Mouse (Mus musculus) liver, embryonic 16.5 days (tissue): Measurements from ENCODE around the gene Egfl7. TPM values are rescaled to one million over a fixed set of nuclear protein-coding genes. Genes with fewer than 3 reads are reported as not detected.
A peak's percentile ranks its signal among the peaks of the same experiment; 100 is the strongest.

ENCODE experiments used
- ATAC-seq: fragments of 200-750 bp; cut with Nextera tagmentation; 2 replicates; pipeline ENCODE4 v1.8.0; 2017; ENCODE audit warnings: low read depth, mild to moderate bottlenecking, moderate number of reproducible peaks, moderate library complexity
- H3K27ac ChIP-seq: fragments of 300-500 bp; sonication (generic); 2 replicates; pipeline ENCODE4 v1.5.1; 2014; ENCODE audit warnings: mild to moderate bottlenecking, low read length
- H3K27me3 ChIP-seq: fragments of 300-500 bp; sonication (generic); 2 replicates; pipeline ENCODE4 v1.6.1; 2014; ENCODE audit warnings: low read depth, low read length, mixed read lengths; ENCODE audit not compliant: control insufficient read depth, insufficient read depth
- H3K36me3 ChIP-seq: fragments of 300-500 bp; sonication (generic); 2 replicates; pipeline ENCODE4 v1.6.1; 2014; ENCODE audit warnings: mild to moderate bottlenecking; ENCODE audit not compliant: control insufficient read depth, insufficient read depth
- H3K4me1 ChIP-seq: fragments of 300-500 bp; sonication (generic); 2 replicates; pipeline ENCODE4 v1.6.1; 2014; ENCODE audit warnings: low read depth, low read length, mixed read lengths; ENCODE audit not compliant: control insufficient read depth
- H3K4me2 ChIP-seq: fragments of 300-500 bp; sonication (generic); 2 replicates; pipeline ENCODE4 v1.6.1; 2014; ENCODE audit warnings: low read depth, low read length, mixed read lengths
- H3K4me3 ChIP-seq: fragments of 300-500 bp; sonication (generic); 2 replicates; pipeline ENCODE4 v1.5.1; 2014; ENCODE audit warnings: low read depth, mild to moderate bottlenecking, low read length
- H3K9ac ChIP-seq: fragments of 300-500 bp; sonication (generic); 2 replicates; pipeline ENCODE4 v1.6.1; 2014; ENCODE audit warnings: low read depth, low read length
- H3K9me3 ChIP-seq: fragments of 300-500 bp; sonication (generic); replicated peaks from 2 replicates; pipeline ENCODE4 v1.6.1; 2016; ENCODE audit warnings: low read length; ENCODE audit not compliant: control insufficient read depth
- WGBS: fragments of 180-500 bp; shearing (Covaris S2); extraction: QIAGEN DNeasy Blood & Tissue Kit; methylation state at CpG from one replicate; pipeline ENCODE4 v1.1.7; 2014; ENCODE audit not compliant: insufficient replicate concordance; 5-methylcytosine and 5-hydroxymethylcytosine counted together
- polyA plus RNA-seq: library from polyadenylated mRNA; unstranded; fragments of >200 nt; fragmentation: Nextera tagmentation; extraction: Ambion mirVana; gene quantifications from 2 replicates; pipeline ENCODE4 v1.2.1, GENCODE M21; 2015

The Egfl7 gene
- polyA plus RNA-seq, 1 experiment from 2014 or later: 54.3 TPM

GRCm38 (mm10) chr2:26591416-26591815, 11.6 kb downstream of the Egfl7 start:
- Histone ChIP-seq H3K4me2 (no peak overlapping the region), H3K9ac (no peak overlapping the region), H3K9me3 (no peaks in the 10 kb centered on the region), H3K27ac (no peak overlapping the region), H3K36me3 (peaks cover 9% of the 10 kb centered on the region), H3K4me1 (peaks cover 27% of the 10 kb centered on the region), H3K4me3 (no peak overlapping the region), H3K27me3 (no peaks in the 10 kb centered on the region)
- ATAC-seq: no peak
- WGBS: 66% methylated on average over 12 of the region's 12 CpGs

- H3K4me3 ChIP-seq: no peak overlapping the region
- WGBS: 56% methylated on average over 9 of the region's 9 CpGs
- no peak overlapping the region for H3K27ac ChIP-seq
- peaks cover 9% of the 10 kb centered on the region for H3K36me3 ChIP-seq
- no peaks in the 10 kb centered on the region for H3K27me3 ChIP-seq
- no peak overlapping the region for H3K4me2 ChIP-seq
- no peaks in the 10 kb centered on the region for H3K9me3 ChIP-seq
- peaks cover 17% of the 10 kb centered on the region for H3K4me1 ChIP-seq
- no peak for ATAC-seq
- no peak overlapping the region for H3K9ac ChIP-seq
Observed at GRCm38 (mm10) chr2:26593211-26594021, 13.6 kb downstream of the Egfl7 start.

GRCm38 (mm10) chr2:26594022-26594346, 14.2 kb downstream of the Egfl7 start:
- 0 out of 2 replicates have a peak, but pooled peaks have one; percentile 20 for ATAC-seq
- Histone ChIP-seq H3K27ac (no peak overlapping the region), H3K4me2 (no peak overlapping the region), H3K9me3 (no peaks in the 10 kb centered on the region), H3K36me3 (peaks cover 9% of the 10 kb centered on the region), H3K4me1 (peaks cover 19% of the 10 kb centered on the region), H3K27me3 (no peaks in the 10 kb centered on the region), H3K4me3 (no peak overlapping the region), H3K9ac (no peak overlapping the region)
- WGBS: 34% methylated on average over 9 of the region's 9 CpGs

GRCm38 (mm10) chr2:26594461-26594933, 14.7 kb downstream of the Egfl7 start:
- peaks cover 20% of the 10 kb centered on the region for H3K4me1 ChIP-seq
- no peak overlapping the region for H3K4me3 ChIP-seq
- peak overlapping the region; percentile 30 for H3K27ac ChIP-seq
- 67% methylated on average over 7 of the region's 7 CpGs for WGBS
- H3K27me3 ChIP-seq: no peaks in the 10 kb centered on the region
- no peak for ATAC-seq
- H3K4me2 ChIP-seq: no peak overlapping the region
- H3K9ac ChIP-seq: no peak overlapping the region
- H3K36me3 ChIP-seq: peaks cover 9% of the 10 kb centered on the region
- H3K9me3 ChIP-seq: no peaks in the 10 kb centered on the region

- H3K9me3 ChIP-seq: no peaks in the 10 kb centered on the region
- H3K4me2 ChIP-seq: no peak overlapping the region
- peak overlapping the region; percentile 47 for H3K27ac ChIP-seq
- WGBS: 49% methylated on average over 6 of the region's 6 CpGs
- peaks cover 9% of the 10 kb centered on the region for H3K36me3 ChIP-seq
- no peak overlapping the region for H3K9ac ChIP-seq
- no peak overlapping the region for H3K4me3 ChIP-seq
- no peaks in the 10 kb centered on the region for H3K27me3 ChIP-seq
- ATAC-seq: peak; percentile 65
- H3K4me1 ChIP-seq: peaks cover 26% of the 10 kb centered on the region
Observed at GRCm38 (mm10) chr2:26594934-26595724, 15.3 kb downstream of the Egfl7 start.

- ATAC-seq: no peak
- H3K4me3 ChIP-seq: no peak overlapping the region
- H3K9ac ChIP-seq: no peak overlapping the region
- peak overlapping the region; percentile 47 for H3K27ac ChIP-seq
- H3K9me3 ChIP-seq: no peaks in the 10 kb centered on the region
- no peak overlapping the region for H3K4me2 ChIP-seq
- no peaks in the 10 kb centered on the region for H3K27me3 ChIP-seq
- H3K4me1 ChIP-seq: peaks cover 27% of the 10 kb centered on the region
- 62% methylated on average over 11 of the region's 11 CpGs for WGBS
- H3K36me3 ChIP-seq: peaks cover 9% of the 10 kb centered on the region
Observed at GRCm38 (mm10) chr2:26595725-26596435, 16.1 kb downstream of the Egfl7 start.

GRCm38 (mm10) chr2:26596898-26597297, 17.1 kb downstream of the Egfl7 start:
- peaks cover 27% of the 10 kb centered on the region for H3K4me1 ChIP-seq
- H3K4me3 ChIP-seq: no peak overlapping the region
- no peak overlapping the region for H3K27ac ChIP-seq
- H3K9ac ChIP-seq: no peak overlapping the region
- no peaks in the 10 kb centered on the region for H3K9me3 ChIP-seq
- H3K4me2 ChIP-seq: no peak overlapping the region
- ATAC-seq: no peak
- WGBS: 74% methylated on average over 3 of the region's 3 CpGs
- H3K36me3 ChIP-seq: peaks cover 9% of the 10 kb centered on the region
- H3K27me3 ChIP-seq: no peaks in the 10 kb centered on the region

GRCm38 (mm10) chr2:26597810-26598209, 18.0 kb downstream of the Egfl7 start:
- Histone ChIP-seq H3K4me1 (peaks cover 27% of the 10 kb centered on the region), H3K9me3 (no peaks in the 10 kb centered on the region), H3K36me3 (peaks cover 9% of the 10 kb centered on the region), H3K27me3 (no peaks in the 10 kb centered on the region), H3K9ac (no peak overlapping the region), H3K4me2 (no peak overlapping the region), H3K27ac (no peak overlapping the region), H3K4me3 (no peak overlapping the region)
- WGBS: 74% methylated on average over 2 of the region's 2 CpGs
- ATAC-seq: no peak
